Mouse (Mus musculus) gastrocnemius, postnatal 4 days (tissue): ENCODE measurements around the gene Fyb. TPM values are rescaled to one million over a fixed set of nuclear protein-coding genes. Genes with fewer than 3 reads are reported as not detected.

Source experiments
- total RNA-seq, 2 experiments: library from RNA; stranded (reverse); gene quantifications; 2 replicates each; pipeline ENCODE4 v1.2.3; 2021

Gene Fyb
- total RNA-seq, 2 experiments from 2014 or later = 3.9 to 9.7 TPM

Other genes with a start within 250 kb of the Fyb start
- gene Dab2, start 223.1 kb upstream of the Fyb start, total RNA-seq = 10 to 100 TPM; 94.6 to 96.1 TPM
- not detected for gene C9, start 77.5 kb upstream of the Fyb start, total RNA-seq
- 10 to 100 TPM; 16.9 to 18.1 TPM for gene Rictor, start 185.5 kb downstream of the Fyb start, total RNA-seq